Mouse (Mus musculus) embryonic facial prominence, embryonic 14.5 days (tissue): Measurements from ENCODE around the gene Tcp11. TPM values are rescaled to one million over a fixed set of nuclear protein-coding genes. Genes with fewer than 3 reads are reported as not detected.

Experiments
- ATAC-seq: fragments of 200-750 bp; cut with Nextera tagmentation; 2 replicates; pipeline ENCODE4 v1.8.0; 2017; ENCODE audit warnings: low read depth, moderate number of reproducible peaks, moderate TSS enrichment
- DNase-seq: peaks from one replicate; pipeline ENCODE4 v3.0.0-alpha.2; 2015; ENCODE audit warnings: low spot score
- H3K27ac ChIP-seq: fragments of 300-500 bp; sonication (generic); replicated peaks from 2 replicates; pipeline ENCODE4 v1.5.1; 2014; ENCODE audit warnings: low read depth, mild to moderate bottlenecking, low read length, moderate library complexity
- H3K27me3 ChIP-seq: fragments of 300-500 bp; sonication (generic); replicated peaks from 2 replicates; pipeline ENCODE4 v1.6.1; 2014; ENCODE audit warnings: low read length; ENCODE audit not compliant: control insufficient read depth, insufficient read depth
- H3K36me3 ChIP-seq: fragments of 300-500 bp; sonication (generic); 2 replicates; pipeline ENCODE4 v1.6.1; 2014; ENCODE audit warnings: low read length, mixed read lengths; ENCODE audit not compliant: control insufficient read depth, insufficient read depth
- H3K4me1 ChIP-seq: fragments of 300-500 bp; sonication (generic); 2 replicates; pipeline ENCODE4 v1.6.1; 2014; ENCODE audit warnings: antibody characterized with exemption, low read length; ENCODE audit not compliant: control insufficient read depth, insufficient read depth
- H3K4me2 ChIP-seq: fragments of 300-500 bp; sonication (generic); 2 replicates; pipeline ENCODE4 v1.6.1; 2014; ENCODE audit warnings: low read depth, mild to moderate bottlenecking, low read length, moderate library complexity, mixed read lengths
- H3K4me3 ChIP-seq: fragments of 300-500 bp; sonication (generic); 2 replicates; pipeline ENCODE4 v1.5.1; 2014; ENCODE audit warnings: low read depth, mild to moderate bottlenecking, low read length
- H3K9ac ChIP-seq: fragments of 300-500 bp; sonication (generic); 2 replicates; pipeline ENCODE4 v1.6.1; 2014; ENCODE audit warnings: low read depth, mild to moderate bottlenecking, low read length, moderate library complexity, mixed read lengths
- H3K9me3 ChIP-seq: fragments of 300-500 bp; sonication (generic); 2 replicates; pipeline ENCODE4 v1.6.1; 2016; ENCODE audit warnings: low read length; ENCODE audit not compliant: control insufficient read depth
- WGBS: fragments of 180-500 bp; shearing (Covaris S2); extraction: QIAGEN DNeasy Blood & Tissue Kit; methylation state at CpG from one replicate; pipeline ENCODE4 v1.1.7; 2014; 5-methylcytosine and 5-hydroxymethylcytosine counted together
- polyA plus RNA-seq: library from polyadenylated mRNA; unstranded; fragments of >200 nt; fragmentation: Nextera tagmentation; extraction: Ambion mirVana; gene quantifications from 2 replicates; pipeline ENCODE4 v1.2.1, GENCODE M21; 2014

Gene Tcp11
- polyA plus RNA-seq, 1 experiment from 2014 or later, result 2.4 TPM

DNA sequence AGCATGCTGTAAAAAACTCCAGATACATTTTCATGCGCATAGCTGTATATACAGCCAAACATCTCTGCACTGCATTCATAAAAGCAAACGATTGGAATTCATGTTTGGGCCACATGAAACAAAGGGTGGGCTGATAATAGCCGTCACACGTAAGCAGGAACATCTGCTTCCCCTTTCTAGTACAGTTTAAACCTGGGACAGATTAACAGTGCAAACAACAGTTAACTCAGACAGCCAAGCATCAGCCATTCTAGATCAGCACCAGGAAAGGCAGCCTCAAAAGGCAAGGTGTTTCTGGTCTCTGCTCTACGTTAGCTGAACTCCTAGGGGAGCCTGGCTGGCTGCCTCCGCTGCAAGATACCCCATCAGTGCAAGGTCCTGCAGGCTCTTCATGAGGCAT is 17.3 kb downstream of the Tcp11 start:
- 37% methylated on average over 6 of the region's 6 CpGs for WGBS
- ATAC-seq (0 out of 2 replicates have a peak, but pooled peaks have one; percentile 6), DNase-seq (peak; percentile 63)
- no peaks in the 10 kb centered on the region for H3K9me3 ChIP-seq
- H3K4me2 ChIP-seq, result no peak overlapping the region
- H3K36me3 ChIP-seq, result peaks cover 24% of the 10 kb centered on the region; the same call in 1 of the 2 replicates
- peak overlapping the region; percentile 19; the same call in 1 of the 2 replicates for H3K9ac ChIP-seq
- no peak overlapping the region for H3K4me3 ChIP-seq
- peak overlapping the region; percentile 7 for H3K27ac ChIP-seq
- H3K4me1 ChIP-seq, result peaks cover 24% of the 10 kb centered on the region
- no peaks in the 10 kb centered on the region for H3K27me3 ChIP-seq

GRCm38 (mm10) chr17:28062710-28063109 is 17.7 kb downstream of the Tcp11 start:
- Histone ChIP-seq H3K9me3 (no peaks in the 10 kb centered on the region), H3K4me1 (peaks cover 24% of the 10 kb centered on the region), H3K36me3 (peaks cover 28% of the 10 kb centered on the region; the same call in 1 of the 2 replicates), H3K4me2 (no peak overlapping the region), H3K27me3 (no peaks in the 10 kb centered on the region), H3K4me3 (no peak overlapping the region), H3K27ac (peak overlapping the region; percentile 7), H3K9ac (no peak overlapping the region)
- ATAC-seq, result no peak
- 79% methylated on average over 7 of the region's 7 CpGs for WGBS
- no peak for DNase-seq

GRCm38 (mm10) chr17:28061472-28061871 is 19.0 kb downstream of the Tcp11 start:
- ATAC-seq, result peak; percentile 64
- peak; percentile 74 for DNase-seq
- Histone ChIP-seq H3K4me2 (no peak overlapping the region), H3K9ac (peak overlapping the region; percentile 40; the same call in 1 of the 2 replicates), H3K27me3 (no peaks in the 10 kb centered on the region), H3K27ac (peak overlapping the region; percentile 3; the same call in 1 of the 2 replicates), H3K4me1 (peaks cover 24% of the 10 kb centered on the region), H3K9me3 (no peaks in the 10 kb centered on the region), H3K4me3 (no peak overlapping the region), H3K36me3 (peaks cover 33% of the 10 kb centered on the region; the same call in 1 of the 2 replicates)
- WGBS, result 43% methylated on average over 6 of the region's 7 CpGs

DNA sequence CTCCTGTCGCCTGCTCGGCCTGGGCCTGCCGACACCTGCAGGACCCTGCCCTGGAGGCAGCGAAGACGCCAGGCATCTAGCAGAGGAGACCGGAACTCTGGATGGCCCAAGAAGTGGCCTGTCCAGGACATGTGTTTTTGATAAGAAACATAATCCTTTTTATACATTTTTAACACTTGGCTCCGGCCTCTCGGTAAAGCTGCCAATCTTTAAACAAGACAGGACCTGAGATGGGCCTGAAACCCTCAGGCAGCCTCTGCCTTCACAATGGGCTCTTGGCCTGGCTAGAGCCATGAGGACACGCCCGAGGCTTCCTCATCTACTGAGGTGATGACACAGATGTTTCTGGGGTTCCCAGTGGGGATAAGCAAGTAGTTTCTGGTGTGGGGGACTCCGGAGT is 19.8 kb downstream of the Tcp11 start:
- peak overlapping the region; percentile 3; the same call in 1 of the 2 replicates for H3K27ac ChIP-seq
- no peak overlapping the region for H3K9ac ChIP-seq
- peak; percentile 44 for DNase-seq

DNA sequence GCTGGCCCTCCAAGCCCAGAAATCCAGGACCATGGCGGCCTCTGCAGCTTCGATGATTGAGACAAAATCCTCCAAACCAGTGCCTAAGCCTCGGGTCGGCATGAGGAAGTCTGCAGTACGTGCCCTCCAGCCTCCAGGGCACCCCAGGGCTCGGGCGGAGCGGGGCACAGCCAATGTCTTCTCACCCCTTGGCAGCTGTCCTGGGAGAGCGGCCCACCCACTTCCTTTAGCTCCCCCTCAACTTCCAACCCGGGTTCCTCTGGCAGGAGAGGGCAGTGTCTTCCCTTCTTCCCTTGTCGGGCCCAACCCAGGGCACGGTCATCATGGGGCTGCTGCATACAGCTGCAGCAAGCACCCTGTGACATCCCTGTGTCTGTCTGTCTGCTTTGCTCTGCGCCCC is 22.1 kb downstream of the Tcp11 start:
- Histone ChIP-seq H3K27me3 (no peaks in the 10 kb centered on the region), H3K9ac (no peak overlapping the region), H3K36me3 (peaks cover 60% of the 10 kb centered on the region), H3K9me3 (no peaks in the 10 kb centered on the region), H3K27ac (no peak overlapping the region), H3K4me1 (peaks cover 21% of the 10 kb centered on the region), H3K4me3 (no peak overlapping the region), H3K4me2 (no peak overlapping the region)
- DNase-seq (no peak), ATAC-seq (no peak)
- 80% methylated on average over 12 of the region's 13 CpGs for WGBS

More for the DNA sequence above, 19.8 kb downstream of the Tcp11 start:
- Histone ChIP-seq H3K27me3 (no peaks in the 10 kb centered on the region), H3K4me3 (no peak overlapping the region), H3K36me3 (peaks cover 37% of the 10 kb centered on the region; the same call in 1 of the 2 replicates), H3K9me3 (no peaks in the 10 kb centered on the region), H3K4me2 (no peak overlapping the region), H3K4me1 (peaks cover 24% of the 10 kb centered on the region)
- 56% methylated on average over 11 of the region's 11 CpGs for WGBS
- ATAC-seq, result no peak

DNA sequence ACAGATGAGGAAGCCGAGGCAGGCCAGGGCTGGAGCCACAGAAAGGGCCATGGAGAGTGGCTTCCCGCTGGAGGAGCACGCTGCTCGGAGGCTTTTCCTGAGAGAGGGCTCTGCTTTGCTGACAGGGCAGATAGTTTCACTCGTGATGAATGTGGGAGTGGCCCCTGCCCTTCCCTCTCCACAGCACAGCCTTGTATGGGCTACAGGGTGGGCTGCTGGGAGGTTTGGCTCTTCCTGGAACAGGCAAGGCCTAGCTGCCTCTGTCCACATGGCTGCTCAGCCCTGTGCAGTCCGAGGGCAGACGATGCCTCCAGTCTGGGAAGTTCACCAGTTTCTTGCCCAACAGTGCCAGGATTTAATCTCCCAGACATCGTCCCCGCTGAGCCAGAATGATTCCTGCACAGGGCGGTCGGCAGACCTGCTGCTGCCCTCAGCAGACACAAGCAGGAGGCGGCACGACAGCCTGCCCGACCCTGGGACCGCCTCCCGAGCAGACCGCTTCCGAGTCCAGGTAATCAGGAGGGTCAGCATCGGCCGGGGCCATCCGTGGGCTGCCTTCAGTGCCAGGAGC is 28.1 kb downstream of the Tcp11 start:
- Histone ChIP-seq H3K9me3 (no peaks in the 10 kb centered on the region), H3K4me2 (no peak overlapping the region), H3K27me3 (no peaks in the 10 kb centered on the region), H3K4me3 (no peak overlapping the region), H3K4me1 (no peaks in the 10 kb centered on the region), H3K36me3 (peaks cover 57% of the 10 kb centered on the region), H3K27ac (no peak overlapping the region), H3K9ac (no peak overlapping the region)
- ATAC-seq (no peak), DNase-seq (no peak)
- 84% methylated on average over 12 of the region's 21 CpGs for WGBS

DNA sequence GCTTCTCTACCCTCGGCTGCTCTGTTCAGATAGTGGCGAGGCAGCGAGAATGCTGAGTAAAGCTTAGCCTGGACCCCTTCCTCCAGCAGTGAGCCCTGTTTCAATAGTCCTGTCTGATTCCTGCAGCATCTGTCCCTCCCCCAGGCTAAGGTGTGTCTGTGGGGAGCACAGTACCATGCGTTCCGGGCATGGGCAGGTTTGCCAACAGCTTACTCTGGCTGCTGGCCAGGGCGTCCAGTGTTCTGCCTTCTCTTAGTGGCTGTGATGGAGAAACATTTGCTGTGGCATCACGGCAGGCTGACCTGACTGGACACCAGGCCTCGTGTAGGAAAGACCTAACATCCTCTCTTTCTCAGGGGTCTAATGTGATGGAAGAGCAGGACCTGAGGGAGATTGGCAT is 30.2 kb downstream of the Tcp11 start:
- Histone ChIP-seq H3K4me2 (no peak overlapping the region), H3K9me3 (no peaks in the 10 kb centered on the region), H3K36me3 (peaks cover 49% of the 10 kb centered on the region), H3K4me1 (no peaks in the 10 kb centered on the region), H3K9ac (no peak overlapping the region), H3K4me3 (no peak overlapping the region), H3K27ac (no peak overlapping the region), H3K27me3 (no peaks in the 10 kb centered on the region)
- 90% methylated on average over 8 of the region's 8 CpGs for WGBS
- no peak for ATAC-seq
- no peak for DNase-seq

DNA sequence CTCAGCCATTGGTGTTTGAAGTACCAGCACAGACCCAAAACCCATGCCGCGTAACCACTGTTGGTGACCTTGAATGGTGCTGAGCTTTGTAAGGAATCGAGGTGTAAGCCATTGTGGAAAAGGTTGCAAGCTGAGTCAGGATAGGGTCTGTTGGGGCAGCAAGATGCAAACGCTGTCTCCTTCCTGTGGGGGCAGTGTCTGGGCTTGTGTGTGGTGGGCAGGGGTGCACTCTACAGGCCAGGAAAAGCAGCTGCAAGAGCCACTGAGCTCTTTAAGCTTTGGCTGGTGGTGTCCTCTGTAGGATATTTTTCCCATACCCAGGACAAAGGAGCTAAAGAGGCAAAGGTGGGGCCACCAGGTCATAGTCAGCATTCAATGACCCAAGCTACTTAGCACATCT is 32.0 kb downstream of the Tcp11 start:
- Histone ChIP-seq H3K4me1 (no peaks in the 10 kb centered on the region), H3K27ac (no peak overlapping the region), H3K9ac (no peak overlapping the region), H3K36me3 (peaks cover 31% of the 10 kb centered on the region; the same call in 1 of the 2 replicates), H3K9me3 (no peaks in the 10 kb centered on the region), H3K4me2 (no peak overlapping the region), H3K27me3 (no peaks in the 10 kb centered on the region), H3K4me3 (no peak overlapping the region)
- DNase-seq (peak; percentile 83), ATAC-seq (peak; percentile 80)
- 45% methylated on average over 4 of the region's 4 CpGs for WGBS

DNA sequence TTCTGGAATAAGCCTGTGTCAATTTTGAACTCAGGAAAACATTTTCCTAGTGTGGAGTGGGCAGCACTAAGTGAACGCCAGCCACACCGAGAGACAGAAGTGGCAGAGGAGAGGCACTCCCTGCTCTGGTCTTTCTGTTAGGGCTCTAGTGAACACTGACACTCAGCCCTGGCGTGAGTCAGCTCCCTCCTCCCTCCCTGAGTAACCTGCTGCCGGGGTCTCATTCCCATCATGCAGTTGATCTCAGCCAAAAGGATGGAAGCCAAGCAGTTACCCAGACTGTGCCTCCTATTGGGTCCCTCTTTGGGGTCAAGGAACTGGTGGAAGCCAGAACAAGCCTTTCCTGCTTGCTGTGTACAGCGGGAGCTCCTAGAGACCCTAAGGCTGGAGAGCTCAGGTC is 32.9 kb downstream of the Tcp11 start:
- DNase-seq (no peak), ATAC-seq (no peak)
- H3K4me2 ChIP-seq, result no peak overlapping the region
- H3K36me3 ChIP-seq, result peaks cover 27% of the 10 kb centered on the region
- no peaks in the 10 kb centered on the region for H3K27me3 ChIP-seq
- no peak overlapping the region for H3K9ac ChIP-seq
- H3K4me3 ChIP-seq, result no peak overlapping the region
- no peaks in the 10 kb centered on the region for H3K4me1 ChIP-seq
- 73% methylated on average over 5 of the region's 5 CpGs for WGBS
- no peaks in the 10 kb centered on the region for H3K9me3 ChIP-seq
- no peak overlapping the region for H3K27ac ChIP-seq
